Mouse (Mus musculus): ENCODE data around the gene Ptprn2.

Gene Ptprn2

GRCm38 (mm10) chr12:116968215-116968939, 482.9 kb downstream of the Ptprn2 start:
- DNase-seq (ENCODE audit: low read depth, low spot score) = peak; percentile 30

- no peak for DNase-seq (ENCODE audit: low read depth, low spot score)
These were observed 490.0 kb downstream of the Ptprn2 start for GRCm38 (mm10) chr12:116975547-116975946.

DNA sequence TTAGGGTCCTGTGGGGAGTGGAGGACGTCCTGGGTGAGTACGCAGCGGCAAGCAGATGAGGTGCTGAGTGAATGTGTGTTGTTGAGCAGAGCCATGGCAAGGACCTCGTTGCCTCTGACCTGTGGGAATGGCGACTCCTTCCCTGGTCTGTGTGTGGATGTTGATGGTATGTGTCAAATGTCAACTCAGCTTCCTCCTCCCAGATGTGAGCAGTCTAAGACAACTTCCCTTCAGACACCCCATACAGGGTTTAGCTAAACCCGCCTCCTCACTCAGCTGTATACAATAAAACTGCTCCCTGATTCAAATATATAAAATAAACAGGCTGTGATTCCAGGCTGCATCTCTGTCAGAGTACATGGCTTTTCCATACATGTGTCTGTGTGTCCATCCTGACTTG, 491.5 kb downstream of the Ptprn2 start:
- DNase-seq (ENCODE audit: low read depth, low spot score) = no peak

DNA sequence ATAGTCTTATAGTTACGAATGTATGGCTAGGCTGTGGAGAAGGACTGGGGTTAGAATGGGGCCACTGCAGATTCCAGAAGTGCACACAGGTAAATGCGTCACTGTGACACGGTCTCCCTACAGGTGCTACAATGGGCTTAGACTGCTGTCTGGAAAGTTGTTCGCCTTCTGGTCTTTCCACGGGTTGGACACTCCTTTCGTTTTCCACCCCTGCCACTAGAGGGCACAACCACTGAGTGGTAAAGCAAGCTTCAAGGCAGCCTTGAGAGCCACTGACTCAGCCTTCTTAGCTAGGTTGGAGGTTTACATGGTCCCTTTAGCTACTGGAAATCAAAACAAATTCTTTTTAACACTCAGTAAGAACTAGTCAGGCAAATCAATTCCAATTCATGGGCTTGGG, 492.7 kb downstream of the Ptprn2 start:
- no peak for DNase-seq (ENCODE audit: low read depth, low spot score)

DNA sequence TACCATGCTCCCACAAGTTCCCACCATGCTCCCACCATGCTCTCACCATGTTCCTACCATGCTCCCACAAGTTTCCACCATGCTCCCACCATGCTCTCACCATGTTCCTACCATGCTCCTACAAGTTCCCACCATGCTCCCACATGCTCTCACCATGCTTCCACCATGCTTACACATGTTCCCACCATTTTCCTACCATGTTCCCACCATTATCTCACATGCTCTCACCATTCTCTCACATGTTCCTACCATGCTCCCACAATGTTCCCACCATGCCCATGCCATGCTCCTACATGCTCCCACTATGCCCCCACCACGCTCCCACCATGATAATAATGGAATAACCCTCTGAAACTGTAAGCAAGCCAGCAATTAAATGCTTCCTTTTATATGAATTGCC, 495.8 kb downstream of the Ptprn2 start:
- DNase-seq (ENCODE audit: low read depth, low spot score) = no peak

DNA sequence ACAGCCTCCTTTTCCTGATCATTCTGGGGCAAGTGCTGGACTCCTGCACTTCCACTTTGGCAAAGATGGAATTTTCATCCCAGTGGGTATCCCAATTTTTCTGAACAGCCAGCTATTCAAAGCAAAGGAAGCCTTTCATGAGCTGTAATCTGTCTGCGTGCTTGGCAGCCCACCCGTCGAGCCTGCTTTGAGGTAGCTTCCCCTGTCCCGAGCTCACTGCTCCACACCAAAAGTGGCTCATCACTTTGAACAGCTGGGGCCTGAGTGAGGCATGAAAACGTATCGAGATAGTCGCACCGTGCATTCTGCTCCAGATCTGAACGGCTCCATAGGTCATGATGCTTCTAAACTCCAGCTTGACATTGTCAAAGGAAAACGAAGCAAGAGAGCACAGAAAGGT, 503.6 kb downstream of the Ptprn2 start:
- no peak for DNase-seq (ENCODE audit: low read depth, low spot score)

GRCm38 (mm10) chr12:117001546-117002148, 516.1 kb downstream of the Ptprn2 start:
- no peak for DNase-seq (ENCODE audit: low read depth, low spot score)

GRCm38 (mm10) chr12:117016753-117017595, 531.5 kb downstream of the Ptprn2 start:
- DNase-seq (ENCODE audit: low read depth, low spot score) = peak; percentile 24

DNA sequence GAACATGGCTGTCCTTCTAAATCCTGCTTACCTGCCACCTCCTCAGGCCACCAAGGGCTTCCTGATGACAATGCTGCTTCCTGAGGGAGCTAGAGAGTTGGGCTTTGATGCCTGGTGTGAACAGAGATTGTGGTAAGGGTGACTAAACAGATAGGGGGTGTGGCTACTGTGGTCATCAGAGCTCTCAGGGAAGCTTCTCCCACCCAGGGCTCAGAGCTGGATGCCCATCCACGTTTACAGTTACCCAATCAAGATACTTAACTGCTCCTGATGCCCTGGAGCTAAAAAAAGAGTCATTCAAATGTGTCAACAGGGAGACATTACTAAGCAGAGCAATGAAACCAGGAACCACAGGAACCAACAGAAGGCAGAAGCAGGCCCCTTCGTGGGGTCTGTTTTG, 532.4 kb downstream of the Ptprn2 start:
- DNase-seq (ENCODE audit: low read depth, low spot score) = no peak

DNA sequence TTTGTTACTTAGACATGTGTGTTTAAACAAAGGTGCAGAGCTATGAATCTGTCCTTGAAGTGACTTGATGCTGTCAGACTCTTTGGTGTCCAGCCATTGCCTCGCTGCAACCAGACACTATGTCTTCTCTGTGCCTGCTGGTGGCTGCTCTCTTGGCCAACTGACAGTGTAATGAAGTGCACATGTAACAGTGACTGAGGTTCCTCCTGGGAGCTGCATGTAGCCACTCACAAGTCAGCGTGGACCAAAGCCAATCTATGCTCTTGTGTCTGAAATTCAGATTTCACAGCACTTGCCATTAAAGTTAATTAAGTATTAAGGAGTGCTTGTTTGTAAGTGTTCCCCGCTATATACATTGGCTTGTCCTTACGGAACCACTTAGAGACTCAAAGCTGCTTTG, 537.7 kb downstream of the Ptprn2 start:
- no peak for DNase-seq (ENCODE audit: low read depth, low spot score)

- peak; percentile 22 for DNase-seq (ENCODE audit: low read depth, low spot score)
These were observed 539.4 kb downstream of the Ptprn2 start for GRCm38 (mm10) chr12:117024916-117025315.

GRCm38 (mm10) chr12:117025676-117026075, 540.2 kb downstream of the Ptprn2 start:
- no peak for DNase-seq (ENCODE audit: low read depth, low spot score)

GRCm38 (mm10) chr12:117027351-117027750, 541.8 kb downstream of the Ptprn2 start:
- DNase-seq (ENCODE audit: low read depth, low spot score) = no peak

- DNase-seq (ENCODE audit: low read depth, low spot score) = peak; percentile 32
These were observed 542.9 kb downstream of the Ptprn2 start for GRCm38 (mm10) chr12:117028333-117028961.

GRCm38 (mm10) chr12:117033172-117033571, 547.7 kb downstream of the Ptprn2 start:
- DNase-seq (ENCODE audit: low read depth, low spot score) = no peak

DNA sequence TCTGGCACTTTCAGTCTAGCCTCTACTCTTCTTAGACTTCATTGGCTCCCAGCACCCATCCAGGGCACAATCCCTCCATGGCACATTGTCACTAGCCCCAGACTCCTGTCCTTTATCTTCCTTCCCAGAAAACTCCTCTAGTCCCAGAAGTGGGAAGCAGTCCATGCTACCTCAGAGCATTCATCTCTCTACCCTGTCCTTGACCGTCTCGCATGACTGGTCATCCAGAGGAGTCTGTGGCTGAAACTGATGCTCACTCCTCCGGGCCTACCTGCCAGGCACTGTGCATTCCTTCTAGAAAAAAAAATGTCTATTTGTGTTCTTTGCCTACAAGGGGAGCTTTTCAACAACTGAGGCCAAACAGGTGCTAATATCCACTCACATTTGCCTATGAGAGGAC, 549.0 kb downstream of the Ptprn2 start:
- DNase-seq (ENCODE audit: low read depth, low spot score) = no peak

GRCm38 (mm10) chr12:117035243-117035642, 549.7 kb downstream of the Ptprn2 start:
- no peak for DNase-seq (ENCODE audit: low read depth, low spot score)

GRCm38 (mm10) chr12:117039411-117039810, 553.9 kb downstream of the Ptprn2 start:
- DNase-seq (ENCODE audit: low read depth, low spot score) = no peak

DNA sequence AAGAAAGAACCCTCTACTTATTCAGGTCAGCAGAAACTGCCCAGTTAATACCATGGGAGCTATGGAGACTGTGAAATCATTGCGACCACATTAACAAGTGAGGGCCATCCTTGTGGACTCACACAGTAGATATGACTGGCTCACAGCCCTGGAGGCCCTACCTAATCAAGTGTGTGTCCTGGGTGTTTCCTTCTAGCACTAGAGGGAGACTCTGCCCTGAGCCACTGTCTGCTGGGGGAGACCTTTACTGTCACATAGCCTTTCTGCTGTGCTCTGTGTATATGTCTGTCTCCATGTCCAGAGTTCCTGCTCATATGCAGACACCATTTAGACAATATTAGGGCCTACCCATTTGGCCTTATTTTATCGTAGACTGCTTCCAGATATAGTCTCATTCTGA, 555.9 kb downstream of the Ptprn2 start:
- DNase-seq (ENCODE audit: low read depth, low spot score) = no peak

DNA sequence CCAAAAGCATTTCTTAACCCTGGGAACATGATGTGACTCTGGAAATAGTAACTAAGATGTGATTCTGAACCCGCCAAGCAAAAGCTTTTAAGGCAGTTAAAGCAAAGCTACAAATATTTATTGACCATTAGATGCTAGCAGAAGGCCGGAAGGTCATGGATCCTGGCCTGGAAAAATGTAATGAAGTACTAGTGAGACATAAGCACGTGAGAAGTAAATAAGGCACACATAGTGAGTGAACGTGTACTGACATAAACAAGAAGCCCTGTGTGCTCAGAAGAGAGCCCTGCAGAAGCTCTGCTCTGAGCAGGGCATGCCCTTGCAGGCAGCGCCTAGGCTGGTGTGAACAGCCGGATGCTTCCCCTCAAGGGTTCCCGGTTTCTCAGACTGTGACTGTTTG, 557.2 kb downstream of the Ptprn2 start:
- DNase-seq (ENCODE audit: low read depth, low spot score) = no peak

GRCm38 (mm10) chr12:117047384-117048251, 562.1 kb downstream of the Ptprn2 start:
- no peak for DNase-seq (ENCODE audit: low read depth, low spot score)
